Mouse (Mus musculus) thymus, postnatal 25 days (tissue): ENCODE results near the gene Slc16a3.

Experiments used
- DNase-seq: peaks from one replicate; pipeline ENCODE4 v3.0.0; 2022

The Slc16a3 gene

DNA sequence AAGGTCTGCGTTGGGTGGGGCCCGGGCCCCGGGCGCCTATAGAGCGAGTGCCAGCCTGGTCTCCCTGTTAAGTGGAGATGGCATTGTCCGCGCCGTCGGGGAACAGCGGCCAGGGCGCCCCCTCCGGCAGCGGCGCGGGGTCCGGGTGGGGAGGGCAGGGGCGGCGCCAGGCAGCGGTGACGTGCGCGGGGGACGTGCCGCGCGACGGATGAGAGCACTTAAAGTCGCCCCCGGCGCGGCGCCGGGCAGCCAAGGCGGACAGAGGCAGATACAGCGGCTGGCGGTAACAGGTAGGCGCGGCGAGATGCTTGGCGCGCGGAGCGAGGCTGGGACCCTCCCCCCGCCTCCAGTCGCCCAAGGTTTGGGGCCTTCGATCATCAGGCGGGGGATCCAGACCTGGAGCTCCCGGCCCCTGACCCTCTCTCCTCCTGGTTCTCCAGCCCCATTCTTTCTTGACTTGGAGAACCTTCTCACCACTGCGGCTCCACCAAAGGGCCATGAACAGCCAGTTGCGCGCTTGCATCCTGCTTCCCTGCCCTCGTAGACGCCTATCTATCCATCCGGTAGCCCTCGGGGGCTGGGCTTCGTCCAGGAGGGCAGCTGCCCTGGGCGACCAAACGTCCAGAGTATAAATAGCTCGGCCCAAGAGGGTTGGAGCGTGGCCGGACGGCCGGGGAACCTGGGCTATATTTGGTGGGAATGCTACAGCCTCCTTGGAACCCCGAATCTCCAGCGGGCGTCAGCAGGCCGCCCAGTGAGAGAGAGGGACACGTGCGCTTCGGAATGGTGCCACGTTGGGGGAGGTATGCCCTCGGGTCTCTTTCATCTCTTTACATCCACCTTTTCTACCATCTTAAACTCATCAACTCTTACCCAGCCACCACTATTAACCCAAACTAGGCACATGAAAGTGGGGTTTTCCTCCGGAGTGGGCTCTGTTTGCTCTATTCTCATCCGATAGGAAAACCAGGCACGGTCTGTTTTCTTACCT is 876 bp downstream of the Slc16a3 start:
- peak; percentile 40 for DNase-seq

DNA sequence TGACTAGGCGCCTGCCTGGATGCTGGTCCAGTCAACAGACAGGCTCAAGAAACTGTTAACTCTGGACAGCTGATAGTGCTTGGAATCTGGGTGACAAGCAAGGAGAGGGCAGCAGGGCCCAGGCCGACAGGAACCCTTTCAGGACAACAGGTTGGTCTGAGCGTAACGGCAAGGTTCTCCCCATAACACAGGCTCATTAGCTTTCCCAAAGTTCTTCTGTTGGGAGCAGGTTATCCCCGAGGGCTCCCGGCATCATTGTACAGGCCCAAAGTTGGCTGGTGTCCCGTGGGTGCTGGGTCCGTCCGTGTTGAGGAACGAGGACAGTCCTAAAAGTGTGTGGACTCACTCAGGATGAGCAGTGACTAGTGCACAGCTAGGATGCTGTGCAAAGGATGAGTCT is 1.6 kb downstream of the Slc16a3 start:
- DNase-seq: no peak

GRCm38 (mm10) chr11:120950281-120951202 is 2.3 kb downstream of the Slc16a3 start:
- DNase-seq: peak; percentile 58

DNA sequence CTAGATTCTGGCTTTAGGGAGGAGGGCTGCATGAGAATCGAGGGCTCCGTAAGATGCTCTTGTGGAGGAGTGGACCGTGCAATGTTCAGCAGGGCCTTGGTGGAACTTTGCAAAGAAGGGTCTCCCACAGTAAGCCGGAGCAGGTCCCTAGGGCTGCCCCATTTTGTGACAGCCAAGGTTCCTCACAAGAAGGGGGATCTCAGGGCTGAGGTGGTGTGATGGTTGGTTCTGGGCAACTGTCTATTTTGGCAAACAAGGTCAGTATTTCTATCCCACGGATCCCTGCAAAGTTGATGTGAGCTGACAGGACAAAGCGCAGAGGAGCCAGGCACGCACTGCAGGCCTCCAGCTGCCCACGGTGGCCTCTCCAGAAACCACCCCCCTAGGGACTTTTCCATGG is 3.0 kb downstream of the Slc16a3 start:
- no peak for DNase-seq

- no peak for DNase-seq
These were observed 3.8 kb downstream of the Slc16a3 start for GRCm38 (mm10) chr11:120951731-120952730.

- no peak for DNase-seq
These were observed 6.7 kb downstream of the Slc16a3 start for GRCm38 (mm10) chr11:120954936-120955335.

- DNase-seq: no peak
These were observed 7.4 kb downstream of the Slc16a3 start for GRCm38 (mm10) chr11:120955701-120956100.

DNA sequence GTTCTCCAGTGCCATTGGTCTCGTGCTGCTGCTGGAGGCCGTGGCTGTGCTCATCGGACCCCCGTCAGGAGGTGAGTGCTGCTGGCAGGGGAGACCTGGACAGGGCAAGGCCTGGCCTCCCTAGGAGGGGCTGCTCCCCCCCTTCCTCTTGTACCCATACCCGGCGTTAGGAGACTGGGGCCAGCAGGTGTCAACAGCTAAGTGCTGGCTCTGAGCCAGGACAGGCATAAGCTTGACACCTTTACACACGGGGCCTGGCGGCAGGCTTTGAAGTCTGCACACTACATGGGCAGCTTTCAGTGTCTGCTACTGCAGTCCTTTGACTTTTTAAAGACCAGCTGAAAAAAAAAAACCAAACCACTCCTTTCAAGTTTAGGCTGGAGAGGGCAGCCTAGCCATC is 8.8 kb downstream of the Slc16a3 start:
- no peak for DNase-seq

DNA sequence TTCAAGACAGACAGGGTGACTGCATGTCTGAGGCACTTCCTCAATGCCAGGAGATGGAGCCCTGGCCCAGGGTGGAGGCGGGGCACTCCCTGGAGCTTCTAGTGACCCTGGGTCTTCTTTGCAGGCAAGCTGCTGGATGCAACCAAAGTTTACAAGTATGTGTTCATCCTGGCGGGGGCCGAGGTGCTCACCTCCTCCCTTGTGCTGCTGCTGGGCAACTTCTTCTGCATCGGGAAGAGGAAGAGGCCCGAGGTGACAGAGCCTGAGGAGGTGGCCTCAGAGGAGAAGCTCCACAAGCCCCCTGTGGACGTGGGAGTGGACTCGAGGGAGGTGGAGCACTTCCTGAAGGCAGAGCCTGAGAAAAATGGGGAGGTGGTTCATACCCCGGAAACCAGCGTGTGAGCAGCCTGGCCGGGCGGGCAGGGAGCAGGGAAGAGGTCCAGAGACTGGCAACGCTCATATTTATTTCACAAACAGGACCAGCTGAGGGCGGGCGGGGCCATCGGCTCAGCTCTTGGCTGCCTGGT is 9.5 kb downstream of the Slc16a3 start:
- no peak for DNase-seq

DNA sequence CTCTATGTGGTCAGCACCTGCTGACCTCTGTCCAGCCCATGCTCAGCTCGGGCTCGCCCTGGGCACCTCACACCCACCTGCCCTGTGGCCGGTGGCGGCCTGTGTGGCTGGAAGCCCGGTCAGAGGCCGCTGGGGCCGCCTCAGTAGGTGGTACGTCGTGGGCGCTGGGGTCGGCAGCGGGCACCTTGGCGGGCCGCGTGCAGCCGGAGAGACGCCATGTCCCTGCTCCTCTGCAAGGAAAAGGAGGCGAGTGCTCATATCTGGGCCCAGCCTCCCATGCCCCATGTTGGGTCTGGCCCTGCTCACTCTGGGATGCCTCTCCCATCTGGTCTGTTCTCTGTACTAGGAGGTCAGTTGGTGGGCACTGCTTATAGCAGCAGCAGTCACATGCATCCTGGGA is 10.8 kb downstream of the Slc16a3 start:
- DNase-seq: no peak

DNA sequence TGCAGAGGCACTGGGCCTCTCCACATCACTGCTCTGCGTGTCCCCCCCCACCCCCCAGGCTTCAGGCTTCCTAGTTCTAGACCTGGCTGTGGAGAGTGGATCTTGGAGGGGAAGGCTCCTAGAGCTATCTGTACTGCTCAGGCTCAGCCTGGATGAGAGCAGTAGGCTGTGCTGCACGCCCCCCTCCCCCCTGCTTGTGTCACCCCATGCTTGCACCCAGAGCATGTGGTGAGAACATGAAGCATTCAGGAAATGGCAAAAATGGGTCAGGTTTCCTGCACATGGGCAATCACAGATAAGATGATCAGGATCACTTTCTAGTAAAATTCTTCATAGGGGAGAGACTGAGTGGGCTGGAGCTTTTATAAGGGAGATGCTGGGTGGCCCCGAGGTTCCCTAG is 11.3 kb downstream of the Slc16a3 start:
- DNase-seq: no peak

DNA sequence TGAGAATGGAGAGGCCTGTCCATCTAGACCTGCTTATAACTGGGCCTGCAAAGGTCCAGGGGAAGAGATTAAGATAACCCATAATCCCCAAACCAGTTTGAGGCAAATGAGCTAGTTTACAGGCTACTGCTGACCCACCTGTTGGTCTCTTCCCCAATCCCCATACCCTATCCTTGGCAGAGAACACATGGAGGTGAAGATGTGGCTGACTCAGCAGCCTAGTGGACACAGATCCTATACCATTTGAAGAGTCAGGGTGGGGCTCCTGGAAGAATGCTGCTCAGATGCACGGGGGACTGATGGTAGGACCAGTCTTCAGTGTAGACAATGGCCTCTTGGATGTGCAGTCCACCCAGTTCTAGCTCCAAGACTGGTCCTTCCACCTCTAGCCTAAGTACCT is 12.0 kb downstream of the Slc16a3 start:
- no peak for DNase-seq

DNA sequence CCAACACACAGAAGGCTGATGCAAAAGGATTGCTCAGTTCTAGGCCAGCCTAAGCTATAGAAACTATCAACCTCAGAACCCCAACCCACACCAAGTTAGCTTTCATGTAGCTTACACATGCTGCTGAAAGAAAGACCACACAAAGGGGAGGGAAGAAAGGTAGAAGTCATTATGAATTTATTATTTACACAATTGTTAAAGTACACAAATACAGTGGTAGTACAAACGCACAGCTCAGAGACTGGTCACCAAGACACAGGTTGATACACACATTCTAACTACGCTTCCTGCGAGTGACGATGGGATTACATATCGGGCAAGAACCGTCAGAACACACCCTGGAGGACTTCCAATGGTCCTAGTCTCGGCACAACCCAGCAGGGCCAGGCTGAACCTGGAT is 13.3 kb downstream of the Slc16a3 start:
- no peak for DNase-seq

- no peak for DNase-seq
These were observed 13.9 kb downstream of the Slc16a3 start for GRCm38 (mm10) chr11:120962050-120962771.

GRCm38 (mm10) chr11:120962909-120963308 is 14.6 kb downstream of the Slc16a3 start:
- no peak for DNase-seq

- DNase-seq: no peak
These were observed 16.2 kb downstream of the Slc16a3 start for GRCm38 (mm10) chr11:120964195-120965157.

GRCm38 (mm10) chr11:120965587-120965986 is 17.3 kb downstream of the Slc16a3 start:
- no peak for DNase-seq

DNA sequence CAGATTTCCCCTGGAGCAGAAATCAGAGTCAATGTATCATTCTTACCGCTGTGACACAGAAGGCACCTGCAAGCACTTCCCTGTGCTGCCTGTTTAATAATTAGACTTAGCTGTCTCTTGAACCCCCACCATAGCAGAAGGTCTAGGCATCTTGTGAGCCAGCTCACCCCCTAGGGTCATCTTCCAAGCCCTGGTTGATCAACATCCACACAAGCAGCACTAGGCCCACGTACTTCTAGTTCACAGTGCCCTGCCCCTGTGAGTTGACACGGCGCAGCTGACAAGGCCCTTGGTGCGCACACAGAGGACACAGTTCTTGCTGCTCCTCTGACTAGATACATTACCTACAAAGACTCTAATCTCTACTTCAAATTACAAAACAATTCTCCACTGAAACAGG is 21.5 kb downstream of the Slc16a3 start:
- no peak for DNase-seq

DNA sequence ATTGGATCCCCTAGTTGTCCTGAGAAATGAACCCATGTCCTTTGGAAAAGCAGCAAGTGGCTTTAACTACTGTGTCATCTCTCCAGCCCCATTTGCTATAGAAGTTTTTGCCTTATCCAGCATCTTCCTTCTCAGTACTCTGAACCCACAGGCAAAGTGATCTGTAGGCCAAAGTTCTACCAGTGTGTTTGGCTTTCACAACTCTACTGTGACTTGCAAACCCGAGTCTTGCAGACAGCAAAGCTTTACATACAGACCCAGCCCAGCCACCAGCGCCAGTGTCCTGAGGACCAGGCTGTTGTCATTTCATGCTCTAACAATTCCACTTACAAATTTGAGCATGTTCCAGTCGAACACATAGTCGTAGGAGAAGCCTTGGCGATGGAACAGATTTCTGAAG is 23.0 kb downstream of the Slc16a3 start:
- DNase-seq: no peak

DNA sequence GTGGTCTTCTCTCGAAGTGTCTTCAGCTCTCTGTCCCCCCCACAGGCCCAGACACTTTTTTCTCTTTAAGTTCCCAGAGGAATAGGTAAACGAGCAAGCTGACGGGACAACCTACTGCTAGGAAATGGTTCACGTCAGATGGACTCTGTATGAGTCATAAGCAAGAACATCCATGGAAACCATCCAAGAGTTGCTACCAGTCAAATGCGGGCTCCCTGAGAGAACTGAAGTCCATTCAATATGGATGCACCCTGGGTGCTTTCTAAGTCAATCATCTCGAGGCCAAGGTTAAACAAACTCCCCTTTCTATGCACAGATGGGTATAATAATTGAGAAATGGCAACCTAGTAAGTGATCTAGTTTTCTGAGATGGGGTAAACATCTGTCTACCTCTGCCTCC is 25.0 kb downstream of the Slc16a3 start:
- DNase-seq: no peak
